Mouse (Mus musculus) natural killer cell, adult 2 months (primary cell): ENCODE results near the gene Inafm1.
A peak's percentile ranks its signal among the peaks of the same experiment; 100 is the strongest.
"Not testable (repeated sequence)": the region's sequence is repeated elsewhere in the genome, so short reads cannot be mapped to it uniquely, and the experiment has no call there.

Experiments used
- DNase-seq, 2 experiments: peaks; one replicate each; pipeline ENCODE4 v3.0.0; 2022; ENCODE audit warnings: low spot score in 2 of 2

Gene Inafm1

GRCm38 (mm10) chr7:16273081-16273765 is at the start of gene Inafm1:
Gene Inafm1 (minus strand): TSS chr7:16273617.
- peak; percentile 76 to 85 for DNase-seq

- DNase-seq, result no peak
These were observed 47.1 kb upstream of the Inafm1 start for GRCm38 (mm10) chr7:16320479-16320878.

- no peak for DNase-seq
These were observed 45.8 kb upstream of the Inafm1 start for GRCm38 (mm10) chr7:16319216-16319615.

- DNase-seq, result no peak
These were observed 43.7 kb upstream of the Inafm1 start for GRCm38 (mm10) chr7:16317094-16317493.

GRCm38 (mm10) chr7:16315222-16315759 is 41.9 kb upstream of the Inafm1 start:
- DNase-seq, result no peak

- no peak for DNase-seq
These were observed 40.9 kb upstream of the Inafm1 start for GRCm38 (mm10) chr7:16314221-16314775.

- peak; percentile 83 to 84 for DNase-seq
These were observed 40.2 kb upstream of the Inafm1 start for GRCm38 (mm10) chr7:16313481-16314220.

- peak; percentile 87 to 97 for DNase-seq
These were observed 39.4 kb upstream of the Inafm1 start for GRCm38 (mm10) chr7:16312672-16313311.

- peak; percentile 33 to 51 for DNase-seq
These were observed 38.7 kb upstream of the Inafm1 start for GRCm38 (mm10) chr7:16312011-16312671.

- peak; percentile 69 to 76 for DNase-seq
These were observed 38.1 kb upstream of the Inafm1 start for GRCm38 (mm10) chr7:16311453-16312004.

GRCm38 (mm10) chr7:16310521-16311452 is 37.4 kb upstream of the Inafm1 start:
- peak; percentile 61 to 62 for DNase-seq

- DNase-seq, result peak; percentile 90 to 93
These were observed 36.7 kb upstream of the Inafm1 start for GRCm38 (mm10) chr7:16310020-16310520.

GRCm38 (mm10) chr7:16309318-16310019 is 36.1 kb upstream of the Inafm1 start:
- peak; percentile 93 to 94 for DNase-seq

GRCm38 (mm10) chr7:16308555-16309317 is 35.3 kb upstream of the Inafm1 start:
- DNase-seq, result no peak

GRCm38 (mm10) chr7:16308093-16308492 is 34.7 kb upstream of the Inafm1 start, which contains the start of gene Bbc3:
Gene Bbc3 (plus strand): TSS chr7:16308393.
- not testable (repeated sequence) for DNase-seq

- not testable (repeated sequence) for DNase-seq
These were observed 33.7 kb upstream of the Inafm1 start for GRCm38 (mm10) chr7:16307141-16307540.

- peak; percentile 76 to 81 for DNase-seq
These were observed 26.1 kb upstream of the Inafm1 start for GRCm38 (mm10) chr7:16299419-16300035.

- no peak for DNase-seq
These were observed 25.5 kb upstream of the Inafm1 start for GRCm38 (mm10) chr7:16298927-16299326.
